Mouse (Mus musculus) forebrain, embryonic 14.5 days (tissue): ENCODE results near the gene Caly. TPM values are rescaled to one million over a fixed set of nuclear protein-coding genes. Genes with fewer than 3 reads are reported as not detected.

Experiments used
- ATAC-seq: fragments of 200-750 bp; cut with Nextera tagmentation; 2 replicates; pipeline ENCODE4 v1.8.0; 2017; ENCODE audit warnings: mild to moderate bottlenecking, moderate library complexity
- DNase-seq: peaks from one replicate; pipeline ENCODE4 v3.0.0-alpha.2; 2015; ENCODE audit warnings: low spot score
- H3K27ac ChIP-seq: fragments of 300-500 bp; sonication (generic); 2 replicates; pipeline ENCODE4 v1.5.1; 2014; ENCODE audit warnings: low read depth, mild to moderate bottlenecking, control low read depth, low read length, moderate library complexity
- H3K27me3 ChIP-seq: fragments of 300-500 bp; sonication (generic); replicated peaks from 2 replicates; pipeline ENCODE4 v1.6.1; 2014; ENCODE audit warnings: low read length, control low read depth, mixed read lengths; ENCODE audit not compliant: control insufficient read depth, insufficient read depth
- H3K36me3 ChIP-seq: fragments of 300-500 bp; sonication (generic); 2 replicates; pipeline ENCODE4 v1.6.1; 2014; ENCODE audit warnings: low read length, control low read depth; ENCODE audit not compliant: control insufficient read depth, insufficient read depth
- H3K4me1 ChIP-seq: fragments of 300-500 bp; sonication (generic); 2 replicates; pipeline ENCODE4 v1.6.1; 2014; ENCODE audit warnings: antibody characterized with exemption, low read length, control low read depth; ENCODE audit not compliant: control insufficient read depth, insufficient read depth
- H3K4me2 ChIP-seq: fragments of 300-500 bp; sonication (generic); 2 replicates; pipeline ENCODE4 v1.6.1; 2014; ENCODE audit warnings: mild to moderate bottlenecking, control low read depth, low read length
- H3K4me3 ChIP-seq: fragments of 300-500 bp; sonication (generic); 2 replicates; pipeline ENCODE4 v1.5.1; 2014; ENCODE audit warnings: low read depth, low read length, control low read depth
- H3K9ac ChIP-seq: fragments of 300-500 bp; sonication (generic); 2 replicates; pipeline ENCODE4 v1.6.1; 2014; ENCODE audit warnings: mild to moderate bottlenecking, low read length, control low read depth, moderate library complexity
- H3K9me3 ChIP-seq: fragments of 300-500 bp; sonication (generic); replicated peaks from 2 replicates; pipeline ENCODE4 v1.6.1; 2016; ENCODE audit warnings: low read length, control low read depth, mixed read lengths; ENCODE audit not compliant: control insufficient read depth
- WGBS: fragments of 180-500 bp; shearing (Covaris S2); extraction: QIAGEN DNeasy Blood & Tissue Kit; methylation state at CpG from one replicate; pipeline ENCODE4 v1.1.7; 2014; 5-methylcytosine and 5-hydroxymethylcytosine counted together
- polyA plus RNA-seq: library from polyadenylated mRNA; unstranded; fragments of >200 nt; fragmentation: Nextera tagmentation; extraction: Ambion mirVana; gene quantifications from 2 replicates; pipeline ENCODE4 v1.2.1, GENCODE M21; 2014

Caly gene
- polyA plus RNA-seq, 1 experiment from 2014 or later = 114 TPM

DNA sequence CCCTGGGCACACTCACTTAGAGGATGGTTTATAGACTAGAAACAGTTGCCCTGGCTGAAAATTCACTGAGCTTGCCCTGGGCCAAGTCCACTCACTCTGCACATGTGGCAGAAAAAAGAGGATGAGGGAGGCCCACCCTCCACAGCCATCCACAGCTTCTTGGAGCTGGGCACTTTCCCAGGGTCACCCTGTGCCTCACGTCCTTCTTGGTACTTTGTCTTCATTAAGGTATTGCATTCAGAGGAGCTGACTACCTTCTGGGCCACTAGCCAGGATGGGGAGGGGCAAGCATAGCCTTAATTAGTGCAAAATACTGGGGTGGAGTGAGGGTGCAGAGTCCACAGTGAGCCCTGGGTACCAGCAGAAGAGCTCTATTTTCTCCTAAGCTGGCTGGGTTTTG lies 13.2 kb upstream of the Caly start:
- H3K9ac ChIP-seq = no peak overlapping the region
- DNase-seq (no peak), ATAC-seq (no peak)
- no peaks in the 10 kb centered on the region for H3K4me1 ChIP-seq
- H3K4me2 ChIP-seq = no peak overlapping the region
- H3K4me3 ChIP-seq = no peak overlapping the region
- 21% methylated on average over 1 of the region's 1 CpGs for WGBS
- no peak overlapping the region for H3K27ac ChIP-seq
- H3K27me3 ChIP-seq = no peaks in the 10 kb centered on the region
- no peaks in the 10 kb centered on the region for H3K9me3 ChIP-seq
- no peaks in the 10 kb centered on the region for H3K36me3 ChIP-seq

DNA sequence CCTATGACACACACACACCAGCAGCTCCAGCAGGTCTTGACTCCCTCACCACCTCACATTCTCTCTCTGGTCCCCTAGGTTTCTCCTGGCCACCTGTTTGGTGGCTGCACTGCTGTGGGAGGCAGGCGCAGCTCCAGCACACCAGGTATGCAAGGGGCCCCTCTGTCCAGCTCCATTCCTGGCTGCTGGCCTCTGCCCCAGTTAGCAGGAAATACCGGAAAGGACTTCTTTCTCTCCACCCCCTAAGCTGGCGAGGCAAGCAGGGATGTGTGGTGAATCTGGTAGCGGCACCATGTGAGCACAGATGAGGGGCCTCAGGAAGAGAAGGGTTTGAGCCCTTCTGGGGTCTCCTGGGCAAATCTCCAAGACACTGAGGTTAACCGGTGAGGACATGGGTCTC lies 12.6 kb upstream of the Caly start:
- Histone ChIP-seq H3K36me3 (no peaks in the 10 kb centered on the region), H3K27me3 (no peaks in the 10 kb centered on the region), H3K27ac (no peak overlapping the region), H3K4me2 (no peak overlapping the region), H3K9me3 (no peaks in the 10 kb centered on the region), H3K4me1 (no peaks in the 10 kb centered on the region), H3K4me3 (no peak overlapping the region), H3K9ac (no peak overlapping the region)
- DNase-seq (no peak), ATAC-seq (no peak)
- WGBS = 73% methylated on average over 5 of the region's 5 CpGs

DNA sequence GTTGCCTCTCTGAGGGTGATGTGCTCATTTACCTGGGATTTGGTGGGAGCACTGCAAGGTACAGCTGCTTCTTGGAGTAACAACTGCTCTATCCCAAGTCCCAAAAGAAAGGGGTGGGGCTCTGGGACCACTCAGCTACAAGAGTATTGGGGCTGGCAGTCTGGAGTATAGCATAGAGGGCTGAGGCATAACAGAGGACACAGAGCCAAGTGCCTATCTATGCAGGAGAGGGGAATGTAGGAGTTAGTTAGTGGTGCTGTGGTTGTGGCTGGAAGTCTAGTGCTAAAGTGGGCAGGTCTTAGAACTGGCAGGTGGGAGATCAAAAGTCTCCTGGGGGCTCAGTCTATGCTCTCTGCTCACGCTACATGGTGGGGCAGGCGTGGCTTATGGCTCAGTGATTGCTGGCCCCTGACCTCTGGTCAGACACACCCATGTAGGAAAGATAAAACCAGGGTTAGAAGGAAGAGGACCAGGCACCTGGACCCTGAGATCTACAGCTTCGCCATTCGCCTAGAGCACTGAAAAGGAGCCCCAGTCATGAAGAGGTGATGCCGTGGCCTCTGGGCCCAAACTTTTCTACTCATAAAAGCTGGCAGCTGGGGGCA lies 10.7 kb upstream of the Caly start, which contains the start of gene Prap1:
Gene Prap1 (plus strand): TSS at position 472 of the 605 bp plus-strand sequence.
- H3K9me3 ChIP-seq = no peaks in the 10 kb centered on the region
- no peaks in the 10 kb centered on the region for H3K4me1 ChIP-seq
- H3K9ac ChIP-seq = no peak within 1 kb of the TSS
- no peak within 1 kb of the TSS for H3K4me2 ChIP-seq
- no peaks in the 10 kb centered on the region for H3K36me3 ChIP-seq
- no peaks in the 10 kb centered on the region for H3K27me3 ChIP-seq
- ATAC-seq = no peak
- no peak for DNase-seq
- H3K27ac ChIP-seq = no peak within 1 kb of the TSS
- H3K4me3 ChIP-seq = no peak within 1 kb of the TSS
- WGBS = 68% methylated on average over 5 of the region's 5 CpGs

DNA sequence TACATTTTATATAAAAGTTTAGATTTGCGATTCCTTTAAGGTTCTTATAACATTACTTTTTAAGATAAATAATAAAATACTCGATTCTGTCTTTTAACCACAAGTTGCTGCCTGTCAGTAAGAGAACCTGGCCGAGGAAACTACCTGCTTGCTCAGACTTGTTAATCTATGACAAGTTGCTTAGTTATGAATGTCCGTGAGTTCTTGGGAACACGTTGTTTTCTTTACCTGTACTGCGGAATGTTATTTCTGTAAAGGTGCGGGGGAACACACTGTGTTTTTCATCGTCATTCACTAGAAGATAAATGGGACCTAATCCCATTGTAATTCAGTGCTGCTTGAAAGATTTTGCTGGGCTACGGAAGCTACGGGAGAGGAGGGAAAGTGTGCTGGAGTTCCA lies 8.3 kb upstream of the Caly start:
- 69% methylated on average over 10 of the region's 10 CpGs for WGBS
- Histone ChIP-seq H3K4me1 (no peaks in the 10 kb centered on the region), H3K27ac (no peak overlapping the region), H3K4me3 (no peak overlapping the region), H3K27me3 (no peaks in the 10 kb centered on the region), H3K4me2 (no peak overlapping the region), H3K36me3 (no peaks in the 10 kb centered on the region), H3K9me3 (no peaks in the 10 kb centered on the region), H3K9ac (no peak overlapping the region)
- no peak for ATAC-seq
- no peak for DNase-seq

DNA sequence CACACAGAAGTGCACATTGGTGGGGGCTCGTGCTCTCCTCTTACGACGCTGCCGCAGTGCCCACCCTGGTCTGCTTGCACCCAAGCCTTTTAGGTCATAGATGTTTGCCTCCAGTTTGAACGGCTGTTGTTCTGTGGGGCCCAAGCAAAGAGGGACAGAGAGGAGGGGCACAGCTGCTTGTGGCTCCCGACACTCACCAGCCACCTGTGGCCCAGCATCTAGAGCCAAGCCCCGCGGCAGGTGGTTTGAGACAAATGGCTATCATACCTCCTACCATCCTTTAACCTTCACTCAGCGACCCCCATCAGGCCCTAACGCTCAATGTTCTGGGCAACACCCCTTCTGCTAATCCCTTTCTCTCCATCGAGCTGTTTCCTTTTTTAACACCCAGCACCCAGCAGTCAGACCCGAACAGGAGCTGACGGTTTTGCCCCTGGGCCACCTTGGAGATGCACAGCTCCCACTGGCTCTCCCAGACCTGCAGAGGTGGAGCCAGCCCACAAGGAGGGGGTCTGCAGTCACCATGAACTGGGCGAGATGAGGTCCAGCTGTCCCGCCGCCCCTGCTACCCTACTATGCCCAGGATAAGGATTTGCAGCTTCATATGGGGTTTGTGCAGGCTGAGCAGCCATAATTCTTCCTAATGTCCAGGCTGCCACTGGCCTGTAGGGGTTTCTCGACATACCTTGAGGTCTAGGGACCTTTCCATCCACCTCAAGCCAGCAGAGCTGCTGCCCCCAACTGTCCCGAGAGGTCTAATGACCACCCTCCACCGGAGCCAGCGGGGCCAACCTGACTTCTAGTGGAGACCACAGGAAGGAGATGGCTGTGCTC lies 723 bp downstream of the Caly start:
- DNase-seq (peak; percentile 15), ATAC-seq (peak; percentile 10; the same call in 1 of the 2 replicates)
- Histone ChIP-seq H3K36me3 (no peaks in the 10 kb centered on the region), H3K27me3 (peaks cover 9% of the 10 kb centered on the region; the same call in 1 of the 2 replicates), H3K9me3 (no peaks in the 10 kb centered on the region), H3K4me3 (peak overlapping the region; percentile 38), H3K4me2 (peak overlapping the region; percentile 70), H3K9ac (peak overlapping the region; percentile 69), H3K27ac (peak overlapping the region; percentile 85), H3K4me1 (peaks cover 24% of the 10 kb centered on the region)
- 14% methylated on average over 20 of the region's 20 CpGs for WGBS

DNA sequence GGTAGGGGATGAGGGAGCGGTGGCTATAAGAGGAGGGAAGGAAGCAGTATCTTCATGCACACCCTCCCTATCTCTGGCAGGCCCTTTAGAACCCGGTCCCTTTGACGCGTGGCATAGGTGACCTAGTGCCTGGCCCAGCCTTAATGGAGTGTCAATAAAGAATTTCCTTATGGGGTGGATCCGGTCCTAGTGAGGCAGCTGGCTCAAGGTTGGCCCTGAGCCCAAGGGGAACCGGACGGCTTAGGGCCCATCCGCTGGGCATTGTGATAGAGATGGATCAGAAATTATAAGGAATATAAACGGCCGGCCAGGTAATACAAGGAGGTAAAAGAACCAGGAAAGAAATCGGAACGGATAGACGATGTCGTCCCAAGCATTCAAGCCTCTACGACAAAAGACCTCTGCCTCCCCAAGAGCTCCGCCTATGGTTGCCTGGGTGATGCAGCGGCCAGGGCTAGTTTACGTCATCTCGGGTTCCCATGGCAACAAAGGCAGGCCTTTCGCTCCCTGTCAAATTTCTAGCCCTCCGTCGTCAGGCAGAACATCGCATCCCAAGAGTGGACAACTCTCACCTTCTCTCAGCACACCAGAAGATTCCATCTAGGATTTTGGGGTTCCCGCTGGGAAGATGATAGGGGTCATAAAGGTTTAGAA lies 1.7 kb downstream of the Caly start:
- ATAC-seq (peak; percentile 78), DNase-seq (peak; percentile 97)
- peak overlapping the region; percentile 85 for H3K27ac ChIP-seq
- peak overlapping the region; percentile 38 for H3K4me3 ChIP-seq
- H3K36me3 ChIP-seq = no peaks in the 10 kb centered on the region
- peaks cover 9% of the 10 kb centered on the region; the same call in 1 of the 2 replicates for H3K27me3 ChIP-seq
- peak overlapping the region; percentile 70 for H3K4me2 ChIP-seq
- H3K4me1 ChIP-seq = peaks cover 24% of the 10 kb centered on the region
- H3K9ac ChIP-seq = peak overlapping the region; percentile 69
- H3K9me3 ChIP-seq = no peaks in the 10 kb centered on the region
- 3% methylated on average over 24 of the region's 24 CpGs for WGBS

DNA sequence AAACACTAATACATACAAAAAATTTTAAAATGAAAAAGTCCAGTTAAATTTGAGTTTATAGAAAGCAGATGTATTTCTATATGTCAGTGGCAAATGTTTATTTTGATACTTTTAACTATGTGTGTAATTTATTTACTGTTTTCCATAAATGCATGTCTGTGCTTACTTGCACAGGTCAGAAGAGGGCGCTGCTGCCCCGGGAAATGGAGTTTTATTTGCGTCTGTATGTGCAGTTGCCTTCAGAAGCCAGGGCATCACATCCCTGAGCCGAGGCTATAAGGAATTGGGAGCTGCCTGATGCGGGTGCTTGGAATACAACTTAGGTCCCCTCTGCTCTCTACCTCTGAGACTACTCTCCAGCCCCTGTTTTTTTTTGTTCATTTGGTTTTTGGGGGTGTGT lies 3.6 kb downstream of the Caly start:
- WGBS = 5% methylated on average over 5 of the region's 5 CpGs
- Histone ChIP-seq H3K27me3 (peaks cover 9% of the 10 kb centered on the region; the same call in 1 of the 2 replicates), H3K9me3 (no peaks in the 10 kb centered on the region), H3K36me3 (no peaks in the 10 kb centered on the region), H3K27ac (no peak overlapping the region), H3K4me1 (peaks cover 24% of the 10 kb centered on the region), H3K4me2 (no peak overlapping the region), H3K9ac (no peak overlapping the region), H3K4me3 (no peak overlapping the region)
- DNase-seq (peak; percentile 90), ATAC-seq (no peak)

DNA sequence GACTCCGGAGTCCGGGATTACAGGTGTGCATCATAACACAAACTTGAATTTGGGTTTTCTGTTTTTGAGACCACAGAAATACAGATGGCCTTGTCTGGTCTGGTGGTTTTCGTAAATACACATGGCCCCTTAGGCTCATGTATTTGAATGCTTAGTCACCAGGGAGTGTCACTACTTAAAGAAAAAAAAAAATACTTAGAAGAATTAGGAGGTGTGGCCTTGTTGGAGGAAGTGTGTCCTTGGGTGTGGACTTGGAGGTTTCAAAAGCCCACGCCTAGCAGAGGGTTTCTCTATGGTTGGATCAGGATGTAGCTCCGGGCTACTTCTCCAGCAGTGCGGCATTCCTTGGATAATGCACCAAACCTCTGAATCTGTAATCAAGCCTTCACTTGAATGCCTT lies 4.7 kb downstream of the Caly start:
- Histone ChIP-seq H3K27ac (no peak overlapping the region), H3K9ac (no peak overlapping the region), H3K9me3 (no peaks in the 10 kb centered on the region), H3K36me3 (no peaks in the 10 kb centered on the region), H3K27me3 (peaks cover 13% of the 10 kb centered on the region; the same call in 1 of the 2 replicates), H3K4me1 (peaks cover 24% of the 10 kb centered on the region), H3K4me3 (no peak overlapping the region), H3K4me2 (no peak overlapping the region)
- DNase-seq (no peak), ATAC-seq (no peak)
- WGBS = 76% methylated on average over 6 of the region's 6 CpGs
